Mouse (Mus musculus) liver, embryonic 14.5 days (tissue): ENCODE results near the gene Olfr748.
"Not testable (repeated sequence)": the region's sequence is repeated elsewhere in the genome, so short reads cannot be mapped to it uniquely, and the experiment has no call there.

Source experiments
- CTCF ChIP-seq: IDR thresholded peaks from 2 replicates; pipeline ENCODE4 v1.5.1; 2016; ENCODE audit warnings: antibody characterized with exemption, low read depth, control low read depth
- EP300 ChIP-seq: IDR thresholded peaks from 2 replicates; pipeline ENCODE4 v1.6.1; 2016; ENCODE audit warnings: antibody characterized with exemption, low read depth

DNA sequence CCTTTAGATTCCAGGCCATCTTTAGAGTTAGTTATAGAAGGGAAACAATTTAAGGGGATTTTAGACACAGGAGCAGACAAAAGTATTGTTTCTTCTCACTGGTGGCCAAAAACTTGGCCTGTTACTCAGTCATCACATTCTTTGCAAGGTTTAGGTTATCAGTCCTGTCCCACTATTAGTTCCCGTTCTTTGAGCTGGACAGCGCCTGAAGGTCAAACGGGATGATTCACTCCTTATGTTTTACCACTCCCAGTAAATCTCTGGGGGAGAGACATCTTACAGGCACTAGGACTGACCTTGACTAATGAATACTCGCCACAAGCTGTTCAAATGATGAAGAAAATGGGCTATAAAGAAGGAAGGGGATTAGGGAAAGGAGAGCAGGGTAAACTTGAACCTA is 15.2 kb downstream of the Olfr748 start:
- TF ChIP-seq CTCF, EP300: not testable (repeated sequence)
